Mouse (Mus musculus) adipose tissue, adult 10 weeks (tissue): ENCODE measurements around the gene Rnase2a. TPM values are rescaled to one million over a fixed set of nuclear protein-coding genes. Genes with fewer than 3 reads are reported as not detected.

ENCODE experiments used
- polyA plus RNA-seq: library from polyadenylated mRNA; stranded (reverse); fragments of 350-450 nt; fragmentation: Illumina TruSeq; extraction: RNeasy Lipid Tissue Mini Kit (QIAGEN cat#74804); gene quantifications from one replicate; pipeline ENCODE4 v1.2.3, GENCODE M21; 2014; ENCODE audit warnings: low read depth, low replicate concordance

The Rnase2a gene
- 1.1 TPM for polyA plus RNA-seq

GRCm38 (mm10) chr14:51256041-51256440 lies at the start of gene Rnase2a:
TSS of gene Rnase2a (minus strand) at chr14:51256112.

Other genes with a start within 250 kb of the Rnase2a start
- 2,147 TPM for gene Rnase10, start 248.4 kb downstream of the Rnase2a start, polyA plus RNA-seq
- gene Rnase9, start 214.2 kb downstream of the Rnase2a start, polyA plus RNA-seq = 2,038 TPM
- gene Rnase11, start 205.9 kb downstream of the Rnase2a start, polyA plus RNA-seq = 24.1 TPM
- 742 TPM for gene Rnase12, start 198.5 kb downstream of the Rnase2a start, polyA plus RNA-seq
- not detected for gene Olfr750, start 181.7 kb downstream of the Rnase2a start, polyA plus RNA-seq
- gene Rnase4, start 165.0 kb downstream of the Rnase2a start, polyA plus RNA-seq = 182 TPM
- gene Ang, start 165.0 kb downstream of the Rnase2a start, polyA plus RNA-seq = 18.2 TPM
- 270 TPM for gene Eddm3b, start 141.7 kb downstream of the Rnase2a start, polyA plus RNA-seq
- 13.8 TPM for gene Rnase6, start 132.2 kb downstream of the Rnase2a start, polyA plus RNA-seq
- gene Rnase1, start 109.3 kb downstream of the Rnase2a start, polyA plus RNA-seq = 1.8 TPM
- gene Rnase2b, start 93.9 kb downstream of the Rnase2a start, polyA plus RNA-seq = not detected
- not detected for gene Ang2, start 57.0 kb downstream of the Rnase2a start, polyA plus RNA-seq
- gene Ear14, start 52.7 kb downstream of the Rnase2a start, polyA plus RNA-seq = not detected
- not detected for gene Gm7247, start 105.6 kb upstream of the Rnase2a start, polyA plus RNA-seq
- gene Vmn2r88, start 154.7 kb upstream of the Rnase2a start, polyA plus RNA-seq = not detected
- not detected for gene Vmn2r89, start 195.7 kb upstream of the Rnase2a start, polyA plus RNA-seq